Mouse (Mus musculus) hindbrain, postnatal 0 days (tissue): Measurements from ENCODE around the gene Top3b. TPM values are rescaled to one million over a fixed set of nuclear protein-coding genes. Genes with fewer than 3 reads are reported as not detected.

Experiments
- ATAC-seq: fragments of 200-750 bp; cut with Nextera tagmentation; 2 replicates; pipeline ENCODE4 v1.8.0; 2017; ENCODE audit warnings: mild to moderate bottlenecking, moderate TSS enrichment, moderate library complexity
- DNase-seq: peaks from one replicate; pipeline ENCODE4 v3.0.0-alpha.2; 2015; ENCODE audit warnings: low spot score
- H3K27ac ChIP-seq: fragments of 300-500 bp; sonication (generic); 2 replicates; pipeline ENCODE4 v1.5.1; 2014; ENCODE audit warnings: mild to moderate bottlenecking
- H3K27me3 ChIP-seq: fragments of 300-500 bp; sonication (generic); 2 replicates; pipeline ENCODE4 v1.6.1; 2014; ENCODE audit warnings: low read length, mixed read lengths; ENCODE audit not compliant: insufficient read depth
- H3K36me3 ChIP-seq: fragments of 300-500 bp; sonication (generic); 2 replicates; pipeline ENCODE4 v1.6.1; 2014; ENCODE audit warnings: low read length, mixed read lengths; ENCODE audit not compliant: insufficient read depth
- H3K4me1 ChIP-seq: fragments of 300-500 bp; sonication (generic); 2 replicates; pipeline ENCODE4 v1.6.1; 2014; ENCODE audit warnings: antibody characterized with exemption, low read length, mixed read lengths; ENCODE audit not compliant: insufficient read depth
- H3K4me2 ChIP-seq: fragments of 300-500 bp; sonication (generic); 2 replicates; pipeline ENCODE4 v1.6.1; 2014; ENCODE audit warnings: low read depth, mild to moderate bottlenecking, low read length, moderate library complexity, mixed read lengths
- H3K4me3 ChIP-seq: fragments of 300-500 bp; sonication (generic); 2 replicates; pipeline ENCODE4 v1.5.1; 2014; ENCODE audit warnings: low read length
- H3K9ac ChIP-seq: fragments of 300-500 bp; sonication (generic); replicated peaks from 2 replicates; pipeline ENCODE4 v1.6.1; 2014; ENCODE audit warnings: mild to moderate bottlenecking, low read length, moderate library complexity, mixed read lengths
- H3K9me3 ChIP-seq: fragments of 300-500 bp; sonication (generic); 2 replicates; pipeline ENCODE4 v1.6.1; 2016; ENCODE audit warnings: low read length, mixed read lengths
- CTCF ChIP-seq: IDR thresholded peaks from 2 replicates; pipeline ENCODE4 v1.5.1; 2016; ENCODE audit warnings: antibody characterized with exemption, control low read depth, low read depth
- WGBS: fragments of 180-500 bp; shearing (Covaris S2); extraction: QIAGEN DNeasy Blood & Tissue Kit; methylation state at CpG from one replicate; pipeline ENCODE4 v1.1.7; 2014; 5-methylcytosine and 5-hydroxymethylcytosine counted together
- polyA plus RNA-seq: library from polyadenylated mRNA; unstranded; fragments of >200 nt; fragmentation: Nextera tagmentation; extraction: Ambion mirVana; gene quantifications from 2 replicates; pipeline ENCODE4 v1.2.1, GENCODE M21; 2015
- total RNA-seq: library from RNA; depleted of rRNA; stranded (reverse); fragments of >200 nt; gene quantifications from 2 replicates; pipeline ENCODE4 v1.2.3, GENCODE M21; 2014; rRNA removed

The Top3b gene
- total RNA-seq (68.4 and 99.6 TPM in 2 replicates), polyA plus RNA-seq (70.0 and 73.8 TPM in 2 replicates)

DNA sequence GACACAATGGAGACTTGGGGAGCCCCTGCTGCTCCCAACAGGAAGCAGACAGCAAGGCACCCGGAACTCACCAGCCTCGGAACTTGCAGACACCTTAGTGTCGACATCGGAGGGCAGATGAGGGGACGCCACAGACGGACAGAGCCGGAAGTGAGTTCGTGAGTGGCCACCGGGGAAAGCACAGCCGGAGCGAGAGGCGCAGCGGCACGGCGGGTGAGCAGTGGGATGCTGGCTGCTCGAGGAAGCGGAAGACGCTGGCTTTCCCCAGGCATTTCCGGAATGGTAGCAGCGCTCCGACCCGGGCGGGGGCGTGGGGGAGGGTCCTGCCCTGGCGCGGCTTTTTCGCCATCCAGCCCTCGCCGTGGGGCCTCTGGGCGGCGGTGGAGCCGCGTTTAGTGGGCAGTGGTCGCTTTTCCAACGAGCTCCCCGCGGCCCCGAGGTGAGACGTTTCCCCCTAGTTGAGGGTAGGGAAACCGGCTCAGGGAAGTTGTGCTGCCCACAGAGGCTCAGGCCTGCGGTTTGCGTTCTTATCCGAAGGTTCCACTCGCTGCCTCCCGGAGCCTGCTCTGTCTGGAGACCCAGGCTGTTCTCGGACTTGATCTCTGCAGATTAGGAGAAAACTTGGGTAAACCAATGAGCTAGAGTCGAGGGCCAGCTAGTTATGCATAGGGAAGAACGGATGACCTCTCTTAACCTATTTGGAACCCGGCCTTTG is at the start of gene Top3b, which contains the start of gene Vpreb1:
TSS of gene Top3b (plus strand) at position 120 of the 715 bp plus-strand sequence.
TSS of gene Vpreb1 (minus strand) at position 227 of the 715 bp plus-strand sequence.
- Histone ChIP-seq H3K4me3 (peak within 1 kb of the TSS; percentile 83), H3K9me3 (no peaks in the 10 kb centered on the region), H3K9ac (peak within 1 kb of the TSS; percentile 93), H3K4me2 (peak within 1 kb of the TSS; percentile 59), H3K36me3 (peaks cover 5% of the 10 kb centered on the region; the same call in 1 of the 2 replicates), H3K27ac (peak within 1 kb of the TSS; percentile 91), H3K27me3 (no peaks in the 10 kb centered on the region), H3K4me1 (no peaks in the 10 kb centered on the region)
- peak; percentile 58 for TF ChIP-seq CTCF
- WGBS = under 1% methylated on average over 46 of the region's 49 CpGs
- DNase-seq (peak; percentile 97), ATAC-seq (peak; percentile 98)

DNA sequence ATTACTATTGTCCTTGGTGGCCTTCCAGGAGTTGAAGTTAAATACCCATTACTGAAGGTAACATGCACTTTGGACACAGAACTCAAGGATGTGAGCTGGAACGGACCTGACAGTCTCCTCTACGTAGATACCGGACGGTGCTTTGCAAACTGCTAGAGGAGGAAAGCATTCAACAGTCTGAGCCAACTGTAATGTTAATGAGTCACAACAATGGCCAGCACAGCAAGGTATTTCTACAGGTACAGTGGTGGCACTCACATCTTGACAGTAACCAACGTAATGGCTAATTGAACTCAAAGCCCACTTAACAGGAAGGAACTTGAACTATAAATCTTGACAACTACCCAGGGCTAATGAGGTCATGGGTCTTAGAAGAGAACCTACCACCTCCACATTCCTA is 45.1 kb upstream of the Top3b start:
- 34% methylated on average over 5 of the region's 5 CpGs for WGBS
- Histone ChIP-seq H3K9ac (no peak overlapping the region), H3K36me3 (no peaks in the 10 kb centered on the region), H3K27me3 (no peaks in the 10 kb centered on the region), H3K4me3 (no peak overlapping the region), H3K27ac (no peak overlapping the region), H3K4me1 (no peaks in the 10 kb centered on the region), H3K9me3 (no peaks in the 10 kb centered on the region), H3K4me2 (no peak overlapping the region)
- DNase-seq (no peak), ATAC-seq (no peak)
- TF ChIP-seq CTCF = no peak

DNA sequence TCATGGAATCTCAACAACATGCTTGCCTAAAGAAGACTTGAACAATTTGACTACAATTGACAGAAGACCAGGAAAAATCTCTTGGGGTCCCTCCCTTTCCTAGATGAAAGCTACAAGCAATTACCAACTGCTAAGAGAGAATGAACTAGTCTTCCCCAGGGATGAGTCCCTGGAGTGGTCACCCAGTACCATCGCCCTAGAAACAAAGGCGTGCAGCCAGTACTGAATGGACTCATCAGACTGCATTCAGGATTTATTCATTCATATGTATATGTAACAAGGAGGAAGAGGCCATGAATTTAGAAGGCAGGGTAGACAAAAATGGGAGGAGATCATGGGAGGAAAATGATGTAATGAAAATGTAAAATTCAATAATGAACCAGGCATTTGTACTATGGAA is 44.3 kb upstream of the Top3b start:
- WGBS = 64% methylated on average over 2 of the region's 2 CpGs

DNA sequence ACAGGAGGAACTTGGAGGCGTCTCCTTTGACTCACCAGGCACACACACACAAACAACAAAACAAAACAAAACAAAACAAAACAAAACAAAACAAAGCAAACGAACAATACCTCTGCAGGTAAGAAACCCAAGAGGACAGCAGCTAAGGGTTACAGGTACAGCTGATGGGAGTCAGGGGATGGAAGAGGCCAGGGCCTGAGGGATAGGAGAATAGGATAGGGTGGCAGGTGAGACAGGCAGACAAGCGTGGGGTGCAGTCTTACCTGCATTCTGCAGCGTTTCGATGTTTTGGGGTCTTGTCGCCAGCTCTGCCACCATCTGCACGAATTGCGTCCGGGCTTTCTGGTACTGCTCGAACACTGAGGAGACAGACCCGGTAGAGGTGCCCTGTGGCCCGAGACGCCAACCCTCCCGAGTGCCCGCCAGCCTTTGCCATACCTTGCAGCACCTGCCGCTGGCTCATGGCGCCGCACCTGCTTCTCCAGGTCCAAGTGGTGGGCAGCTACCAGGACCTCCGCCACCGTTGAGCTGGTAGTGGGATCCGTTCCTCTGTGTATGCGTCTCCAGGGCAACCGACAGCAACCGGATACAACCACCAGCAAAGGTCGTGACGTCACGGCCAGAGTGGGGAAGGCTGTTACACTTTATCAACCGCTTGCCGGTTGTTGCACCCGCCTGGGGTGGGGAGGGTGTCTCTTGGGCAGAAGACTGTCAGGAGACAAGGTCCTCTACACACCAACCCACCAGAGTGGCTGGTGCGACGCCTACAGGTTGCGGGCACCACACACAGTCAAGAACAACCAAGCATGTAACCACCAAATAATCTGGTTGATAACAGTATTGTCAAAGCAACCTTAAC is 41.5 kb upstream of the Top3b start, which contains the start of gene Spag6l:
TSS of gene Spag6l (minus strand) at position 700 of the 859 bp plus-strand sequence.
- Histone ChIP-seq H3K4me3 (peak within 1 kb of the TSS; percentile 62), H3K27ac (peak within 1 kb of the TSS; percentile 48; the same call in 1 of the 2 replicates), H3K27me3 (no peaks in the 10 kb centered on the region), H3K36me3 (no peaks in the 10 kb centered on the region), H3K9ac (peak within 1 kb of the TSS; percentile 40), H3K4me1 (no peaks in the 10 kb centered on the region), H3K9me3 (no peaks in the 10 kb centered on the region), H3K4me2 (peak within 1 kb of the TSS; percentile 73)
- 6% methylated on average over 33 of the region's 33 CpGs for WGBS
- peak; percentile 88 for DNase-seq
- peak; percentile 54 for TF ChIP-seq CTCF
- peak; percentile 97 for ATAC-seq

More for the DNA sequence above, 44.3 kb upstream of the Top3b start:
- no peak overlapping the region for H3K27ac ChIP-seq
- no peak overlapping the region for H3K4me2 ChIP-seq
- no peaks in the 10 kb centered on the region for H3K27me3 ChIP-seq
- ATAC-seq (no peak), DNase-seq (no peak)
- no peaks in the 10 kb centered on the region for H3K4me1 ChIP-seq
- no peaks in the 10 kb centered on the region for H3K36me3 ChIP-seq
- H3K4me3 ChIP-seq = no peak overlapping the region
- no peak for TF ChIP-seq CTCF
- no peaks in the 10 kb centered on the region for H3K9me3 ChIP-seq
- H3K9ac ChIP-seq = no peak overlapping the region

DNA sequence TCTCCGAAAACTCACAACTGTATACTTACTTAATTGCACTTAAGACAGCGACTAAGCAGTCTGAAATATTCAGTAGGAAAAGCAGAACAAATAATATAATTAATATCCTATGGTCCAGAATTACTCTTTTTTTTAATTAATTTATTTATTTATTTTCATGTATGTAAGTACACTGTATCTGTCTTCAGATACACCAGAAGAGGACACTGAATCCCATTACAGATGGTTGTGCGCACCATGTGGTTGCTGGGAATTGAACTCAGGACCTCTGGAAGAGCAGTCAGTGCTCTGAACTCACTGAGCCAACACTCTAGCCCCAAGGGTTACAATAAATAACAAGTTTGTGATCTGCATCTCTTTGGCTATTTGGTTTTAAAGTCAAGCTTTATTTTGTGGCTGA is 40.9 kb upstream of the Top3b start:
- ATAC-seq (0 out of 2 replicates have a peak, but pooled peaks have one; percentile 15), DNase-seq (no peak)
- no peak overlapping the region for H3K9ac ChIP-seq
- no peaks in the 10 kb centered on the region for H3K27me3 ChIP-seq
- no peaks in the 10 kb centered on the region for H3K4me1 ChIP-seq
- no peak overlapping the region for H3K27ac ChIP-seq
- H3K9me3 ChIP-seq = no peaks in the 10 kb centered on the region
- TF ChIP-seq CTCF = no peak
- no peaks in the 10 kb centered on the region for H3K36me3 ChIP-seq
- WGBS = 84% methylated on average over 3 of the region's 3 CpGs
- peak overlapping the region; percentile 62; the same call in 1 of the 2 replicates for H3K4me3 ChIP-seq
- peak overlapping the region; percentile 73 for H3K4me2 ChIP-seq

DNA sequence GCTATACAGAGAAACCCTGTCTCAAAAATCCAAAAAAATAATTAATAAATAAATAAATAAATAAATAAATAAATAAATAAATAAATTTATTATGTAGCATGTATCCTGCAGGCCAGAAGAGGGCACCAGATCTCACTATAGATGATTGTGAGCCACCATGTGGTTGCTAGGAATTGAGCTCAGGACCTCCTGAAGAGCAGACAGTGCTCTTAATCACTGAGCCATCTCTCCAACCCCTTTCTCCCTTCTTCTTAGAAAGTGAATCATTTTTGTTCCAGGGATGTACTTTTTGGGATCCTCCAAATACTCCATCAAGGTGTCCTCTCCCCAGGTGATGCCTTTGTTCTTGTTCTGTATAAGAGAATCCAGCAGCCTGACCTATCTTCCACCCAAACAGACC is 21.3 kb upstream of the Top3b start:
- TF ChIP-seq CTCF = no peak
- no peaks in the 10 kb centered on the region for H3K36me3 ChIP-seq
- no peak overlapping the region for H3K27ac ChIP-seq
- no peak overlapping the region for H3K4me3 ChIP-seq
- H3K9me3 ChIP-seq = no peaks in the 10 kb centered on the region
- DNase-seq (no peak), ATAC-seq (no peak)
- H3K4me2 ChIP-seq = no peak overlapping the region
- H3K27me3 ChIP-seq = no peaks in the 10 kb centered on the region
- no peak overlapping the region for H3K9ac ChIP-seq
- no peaks in the 10 kb centered on the region for H3K4me1 ChIP-seq
